Mouse (Mus musculus): ENCODE measurements around the gene Cpeb1. TPM values are rescaled to one million over a fixed set of nuclear protein-coding genes. Genes with fewer than 3 reads are reported as not detected.
"Not testable (repeated sequence)": the region's sequence is repeated elsewhere in the genome, so short reads cannot be mapped to it uniquely, and the experiment has no call there.

Cpeb1 gene
- not detected in 2 replicates for total RNA-seq (2017)

- ATAC-seq (replicated peaks; ENCODE audit: low read depth, poor library complexity, severe bottlenecking): no peak
Observed at GRCm38 (mm10) chr7:81455155-81455651, at the start of gene Cpeb1. TSS of gene Cpeb1 (minus strand) at chr7:81455465.

- ATAC-seq (replicated peaks; ENCODE audit: low read depth, poor library complexity, severe bottlenecking): no peak
Observed at GRCm38 (mm10) chr7:81501050-81501449, 45.8 kb upstream of the Cpeb1 start.

- no peak for ATAC-seq (replicated peaks; ENCODE audit: low read depth, poor library complexity, severe bottlenecking)
Observed at GRCm38 (mm10) chr7:81498181-81498580, 42.9 kb upstream of the Cpeb1 start, which contains the start of gene BC048679. TSS of gene BC048679 (minus strand) at chr7:81498281.

- ATAC-seq (replicated peaks; ENCODE audit: low read depth, poor library complexity, severe bottlenecking): no peak
Observed at GRCm38 (mm10) chr7:81497171-81497570, 41.9 kb upstream of the Cpeb1 start.

GRCm38 (mm10) chr7:81493331-81494021 lies 38.2 kb upstream of the Cpeb1 start, which contains the start of gene Ap3b2:
TSS of gene Ap3b2 (minus strand) at chr7:81493925.
- peak; percentile 79 for ATAC-seq (replicated peaks; ENCODE audit: low read depth, poor library complexity, severe bottlenecking)

- ATAC-seq (replicated peaks; ENCODE audit: low read depth, poor library complexity, severe bottlenecking): no peak
Observed at GRCm38 (mm10) chr7:81492628-81493027, 37.4 kb upstream of the Cpeb1 start.

GRCm38 (mm10) chr7:81489649-81490048 lies 34.4 kb upstream of the Cpeb1 start:
- no peak for ATAC-seq (replicated peaks; ENCODE audit: low read depth, poor library complexity, severe bottlenecking)

GRCm38 (mm10) chr7:81480800-81481199 lies 25.5 kb upstream of the Cpeb1 start:
- ATAC-seq (replicated peaks; ENCODE audit: low read depth, poor library complexity, severe bottlenecking): no peak

GRCm38 (mm10) chr7:81479531-81480090 lies 24.3 kb upstream of the Cpeb1 start:
- no peak for ATAC-seq (replicated peaks; ENCODE audit: low read depth, poor library complexity, severe bottlenecking)

GRCm38 (mm10) chr7:81478261-81478660 lies 23.0 kb upstream of the Cpeb1 start:
- not testable (repeated sequence) for ATAC-seq (replicated peaks; ENCODE audit: low read depth, poor library complexity, severe bottlenecking)

GRCm38 (mm10) chr7:81476833-81477232 lies 21.6 kb upstream of the Cpeb1 start:
- ATAC-seq (replicated peaks; ENCODE audit: low read depth, poor library complexity, severe bottlenecking): no peak

GRCm38 (mm10) chr7:81475221-81475620 lies 20.0 kb upstream of the Cpeb1 start:
- ATAC-seq (replicated peaks; ENCODE audit: low read depth, poor library complexity, severe bottlenecking): no peak

- ATAC-seq (replicated peaks; ENCODE audit: low read depth, poor library complexity, severe bottlenecking): no peak
Observed at GRCm38 (mm10) chr7:81464906-81465450, 9.7 kb upstream of the Cpeb1 start.

GRCm38 (mm10) chr7:81464116-81464515 lies 8.9 kb upstream of the Cpeb1 start:
- ATAC-seq (replicated peaks; ENCODE audit: low read depth, poor library complexity, severe bottlenecking): peak; percentile 82

- ATAC-seq (replicated peaks; ENCODE audit: low read depth, poor library complexity, severe bottlenecking): no peak
Observed at GRCm38 (mm10) chr7:81462815-81463214, 7.5 kb upstream of the Cpeb1 start.

GRCm38 (mm10) chr7:81454331-81455039 lies 780 bp downstream of the Cpeb1 start:
- ATAC-seq (replicated peaks; ENCODE audit: low read depth, poor library complexity, severe bottlenecking): no peak

- no peak for ATAC-seq (replicated peaks; ENCODE audit: low read depth, poor library complexity, severe bottlenecking)
Observed at GRCm38 (mm10) chr7:81453443-81454274, 1.6 kb downstream of the Cpeb1 start.

GRCm38 (mm10) chr7:81452971-81453441 lies 2.3 kb downstream of the Cpeb1 start:
- 0 out of 2 replicates have a peak, but pooled peaks have one; percentile 25 for ATAC-seq (replicated peaks; ENCODE audit: low read depth, poor library complexity, severe bottlenecking)

- ATAC-seq (replicated peaks; ENCODE audit: low read depth, poor library complexity, severe bottlenecking): no peak
Observed at GRCm38 (mm10) chr7:81398957-81399356, 56.3 kb downstream of the Cpeb1 start.

- no peak for ATAC-seq (replicated peaks; ENCODE audit: low read depth, poor library complexity, severe bottlenecking)
Observed at GRCm38 (mm10) chr7:81379363-81379762, 75.9 kb downstream of the Cpeb1 start.
